8 mouse cellular contexts compared by ENCODE assay signal in genomic region chr12:111164310-111164751, GRCm38 (mm10). TPM values are rescaled to one million over a fixed set of nuclear protein-coding genes. Genes with fewer than 3 reads are reported as not detected.
DNase-seq lines count a peak whose midpoint lies in the region; ATAC-seq lines count a peak whose summit lies in the region.

No protein-coding gene starts in this region.

- peaks cover 73% of the 10 kb centered on the region for H3K4me1 ChIP-seq in hindbrain, embryonic 15.5 days (replicated peaks)

- DNase-seq in T-cell, adult 2 months (ENCODE audit: low spot score): peak; percentile 79
- peak; percentile 84 for DNase-seq in cerebellum, postnatal 36 days
- peak; percentile 84 to 90 for DNase-seq in frontal cortex, postnatal 36 days (ENCODE audit: low spot score in 2 of 2)
- DNase-seq in layer of hippocampus, postnatal 36 days: peak; percentile 85 to 88
- DNase-seq in lung, postnatal 25 days (ENCODE audit: low spot score): peak; percentile 94
- DNase-seq in retina, adult 2 months (ENCODE audit: low read depth, low spot score): peak; percentile 86
- peak; percentile 87 for DNase-seq in thymus, postnatal 25 days

- H3K4me2 ChIP-seq in hindbrain, embryonic 15.5 days: peak overlapping the region; percentile 59

- peak overlapping the region; percentile 42 for H3K9ac ChIP-seq in hindbrain, embryonic 15.5 days

- no peaks in the 10 kb centered on the region for H3K9me3 ChIP-seq in hindbrain, embryonic 15.5 days

- H3K27me3 ChIP-seq in hindbrain, embryonic 15.5 days: no peaks in the 10 kb centered on the region

- peak overlapping the region; percentile 33 for H3K4me3 ChIP-seq in hindbrain, embryonic 15.5 days

- under 1% methylated on average over 13 of the region's 13 CpGs for WGBS in hindbrain, embryonic 15.5 days

- ATAC-seq in hindbrain, embryonic 15.5 days (ENCODE audit: low FRiP score, low read depth): peak; percentile 84

- no peaks in the 10 kb centered on the region for H3K36me3 ChIP-seq in hindbrain, embryonic 15.5 days

- peak overlapping the region; percentile 91 for H3K27ac ChIP-seq in hindbrain, embryonic 15.5 days (replicated peaks)

RNA-seq across cellular contexts. Expression of gene Traf3, which starts 1.8 kb away (rescaled TPM):
- 18.6 and 18.7 TPM in 2 replicates for polyA plus RNA-seq in hindbrain, embryonic 15.5 days (2015; fragmentation: Nextera tagmentation; extraction: Ambion mirVana)
- total RNA-seq in layer of hippocampus, postnatal 36 days (2021): 10 to 100 TPM; 71.9 to 86.6 TPM

RNA-seq across cellular contexts. Expression of gene 4930595D18Rik, which starts 20.0 kb away (rescaled TPM):
- not detected in 2 replicates for polyA plus RNA-seq in hindbrain, embryonic 15.5 days (2015; fragmentation: Nextera tagmentation; extraction: Ambion mirVana)
- not detected for total RNA-seq in layer of hippocampus, postnatal 36 days (2021)

Comparison
In these comparisons a context has a peak if more than half of its experiments do, and no peak if none do; other contexts are left out.
1. Peak in every context shown above with its lines: DNase-seq, ATAC-seq, H3K4me3 ChIP-seq and H3K27ac ChIP-seq.